Mouse (Mus musculus) adrenal gland, adult 10 weeks (tissue): Measurements from ENCODE around the gene Map7d3. TPM values are rescaled to one million over a fixed set of nuclear protein-coding genes. Genes with fewer than 3 reads are reported as not detected.

Source experiments
- polyA plus RNA-seq: library from polyadenylated mRNA; stranded (reverse); fragments of 350-450 nt; fragmentation: Illumina TruSeq; extraction: RNeasy Lipid Tissue Mini Kit (QIAGEN cat#74804); gene quantifications from one replicate; pipeline ENCODE4 v1.2.3, GENCODE M21; 2014; ENCODE audit warnings: low read depth, low replicate concordance

Map7d3 gene
- polyA plus RNA-seq = 3.7 TPM

GRCm38 (mm10) chrX:56821765-56822603 lies at the start of gene Map7d3:
Gene Map7d3 (minus strand): TSS chrX:56822326.

GRCm38 (mm10) chrX:56869863-56870262 lies 47.7 kb upstream of the Map7d3 start, which contains the start of gene Adgrg4:
Gene Adgrg4 (plus strand): TSS chrX:56870163.

Other genes starting within 250 kb of the Map7d3 start
- 140 TPM for gene Mmgt1, start 224.3 kb downstream of the Map7d3 start, polyA plus RNA-seq
- gene Slc9a6, start 212.6 kb downstream of the Map7d3 start, polyA plus RNA-seq = 96.5 TPM
- gene Fhl1, start 90.5 kb downstream of the Map7d3 start, polyA plus RNA-seq = 72.8 TPM
- not detected for gene Adgrg4, start 47.8 kb upstream of the Map7d3 start, polyA plus RNA-seq
- not detected for gene Brs3, start 220.7 kb upstream of the Map7d3 start, polyA plus RNA-seq
- gene Htatsf1, start 231.3 kb upstream of the Map7d3 start, polyA plus RNA-seq = 132 TPM